Mouse (Mus musculus) bone marrow, adult 2 months (tissue): ENCODE data around the gene Fez1.

Source experiments
- CTCF ChIP-seq: fragments of 200-500 bp; IDR thresholded peaks from 2 replicates; pipeline ENCODE4 v1.5.1; 2011; ENCODE audit warnings: low read length, control low read depth; ENCODE audit not compliant: control insufficient read depth, insufficient read depth
- POLR2A ChIP-seq: fragments of 200-500 bp; IDR thresholded peaks from 2 replicates; pipeline ENCODE4 v1.6.1; 2011; ENCODE audit warnings: low read depth, mild to moderate bottlenecking, control low read depth, low read length, borderline replicate concordance; ENCODE audit not compliant: control insufficient read depth

GRCm38 (mm10) chr9:36803926-36804325 is 17.7 kb upstream of the Fez1 start:
- TF ChIP-seq CTCF: no peak
- no peak for TF ChIP-seq POLR2A
